Mouse (Mus musculus): ENCODE data around the gene Cdh13.
"Not testable (repeated sequence)": the region's sequence is repeated elsewhere in the genome, so short reads cannot be mapped to it uniquely, and the experiment has no call there.

The Cdh13 gene

DNA sequence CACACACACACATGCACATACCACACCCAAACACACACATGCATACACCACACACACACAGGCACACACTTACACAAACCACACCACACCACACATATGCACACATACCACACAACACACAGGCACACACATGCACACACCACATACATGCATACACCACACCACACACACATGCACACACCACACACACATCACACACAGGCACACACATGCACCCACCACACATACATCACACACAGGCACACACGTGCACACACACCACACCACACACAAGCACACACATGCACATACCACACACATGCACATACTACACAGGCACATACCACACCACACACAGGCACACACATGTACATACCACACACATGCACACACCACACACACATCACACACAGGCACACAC, 991.9 kb downstream of the Cdh13 start:
- no peak for DNase-seq

DNA sequence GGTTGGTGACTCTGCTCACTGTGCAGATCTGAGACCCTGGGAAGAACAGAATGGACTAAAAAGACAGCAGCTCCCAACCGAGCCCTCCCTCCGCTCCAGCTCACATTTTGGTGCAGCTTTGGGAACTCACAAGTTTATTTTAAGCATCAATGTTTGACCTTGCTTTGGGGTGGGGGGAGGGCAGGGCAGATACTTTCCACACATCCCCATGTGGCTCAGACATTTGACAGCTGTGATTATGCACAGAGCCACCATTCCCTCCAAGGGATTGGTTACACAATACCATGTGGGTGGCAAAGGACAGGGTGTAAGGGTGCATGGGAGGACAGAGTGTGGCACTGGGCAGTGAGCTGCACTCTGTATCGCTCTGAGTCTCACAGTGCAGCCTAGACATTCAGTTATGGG, 993.5 kb downstream of the Cdh13 start:
- DNase-seq: peak; percentile 15 to 34

DNA sequence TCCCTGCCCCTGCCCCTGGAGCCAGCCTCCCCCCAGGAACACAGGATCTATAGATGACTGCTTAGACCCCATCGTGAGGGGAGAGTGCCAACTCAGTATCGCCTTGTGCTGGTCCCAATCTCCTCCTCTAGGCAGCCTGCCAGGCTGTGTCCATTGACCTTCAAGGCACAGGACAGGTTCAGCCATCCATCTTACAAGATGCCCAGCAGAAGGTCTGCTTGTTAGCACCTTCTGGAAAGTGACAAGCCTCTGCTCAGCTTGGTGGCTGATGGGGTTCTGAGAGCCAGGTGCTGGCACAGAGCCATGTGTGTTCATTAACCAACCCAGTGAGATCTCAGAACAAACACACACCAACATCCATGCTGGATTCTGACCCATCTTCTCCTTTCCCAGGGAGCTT, 998.2 kb downstream of the Cdh13 start:
- DNase-seq: no peak

DNA sequence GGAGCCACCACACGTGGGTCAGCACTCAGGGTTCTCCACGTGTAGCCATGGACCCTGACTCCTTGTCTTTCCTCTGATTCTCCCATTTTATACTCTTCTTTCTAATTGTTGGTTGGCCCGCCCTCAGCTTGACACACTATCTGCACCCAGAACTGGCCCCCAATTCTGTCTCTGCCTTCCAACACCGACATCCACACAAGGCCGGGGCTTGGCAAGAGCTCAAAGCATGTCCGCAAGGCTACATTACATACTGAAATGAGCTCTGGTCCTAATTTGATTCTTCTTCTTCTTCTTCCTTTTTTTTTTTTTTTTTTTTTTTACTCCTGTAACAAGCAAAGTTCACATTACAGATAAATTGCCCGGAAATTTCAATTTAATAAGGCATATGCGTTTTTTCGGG, 1001.0 kb downstream of the Cdh13 start:
- DNase-seq: no peak

DNA sequence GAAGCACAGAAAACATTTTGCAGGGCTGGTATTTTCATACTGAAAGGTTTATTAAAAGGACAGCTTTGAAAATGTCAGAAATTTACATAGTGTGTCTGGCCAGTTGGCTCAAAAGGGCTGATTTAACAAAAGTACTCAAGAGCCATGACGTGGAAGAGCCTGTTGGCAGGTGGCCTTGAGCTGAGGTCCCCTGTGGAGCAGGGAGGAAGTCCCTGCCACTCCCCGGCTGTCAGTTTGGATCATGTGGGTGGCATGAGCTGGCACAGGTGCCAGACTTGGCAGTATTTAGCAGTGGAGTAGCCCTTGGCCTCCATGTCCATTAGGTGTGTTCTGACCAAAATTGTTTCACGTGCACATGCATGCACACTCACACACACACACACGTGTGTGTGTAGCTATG, 1001.4 kb downstream of the Cdh13 start:
- DNase-seq: no peak

DNA sequence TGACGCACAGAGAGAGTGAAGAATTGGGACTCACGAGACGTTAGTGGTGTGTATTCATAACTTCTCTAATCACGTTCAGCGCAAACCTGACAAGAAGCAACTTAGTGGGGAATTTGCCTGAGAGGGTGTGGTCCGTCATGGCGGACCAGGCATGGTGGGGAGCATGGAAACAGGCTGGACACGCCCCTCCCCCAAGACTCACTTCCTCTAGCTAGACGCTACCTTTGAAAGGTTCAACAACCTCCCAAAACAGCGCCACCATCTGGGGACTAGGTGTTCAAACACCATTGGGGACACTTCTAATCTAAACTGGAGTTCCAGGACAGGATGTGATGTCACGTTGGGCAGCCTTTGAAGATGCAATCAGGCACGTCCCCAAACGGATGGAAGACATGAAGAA, 1011.9 kb downstream of the Cdh13 start:
- no peak for DNase-seq

DNA sequence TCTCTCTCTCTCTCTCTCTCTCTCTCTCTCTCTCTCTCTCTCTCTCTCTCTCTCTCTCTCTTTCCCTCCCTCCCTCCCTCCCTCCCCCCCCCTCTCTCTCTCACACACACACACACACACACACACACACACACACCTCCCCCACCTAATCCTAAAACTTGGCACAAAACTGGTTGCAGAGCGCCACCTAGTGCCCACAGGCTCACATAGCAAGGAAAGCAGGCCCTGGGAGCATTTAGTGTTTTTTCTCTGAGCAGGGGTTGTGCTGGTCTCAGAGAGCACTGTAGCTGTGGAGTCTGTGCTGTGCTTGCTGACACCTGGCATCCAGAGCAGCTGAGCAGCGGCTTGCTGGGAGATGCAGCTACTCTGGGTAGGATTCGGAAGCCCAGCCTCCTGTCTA, 1014.2 kb downstream of the Cdh13 start:
- DNase-seq: peak in 1 of 2 experiments; percentile 21

DNA sequence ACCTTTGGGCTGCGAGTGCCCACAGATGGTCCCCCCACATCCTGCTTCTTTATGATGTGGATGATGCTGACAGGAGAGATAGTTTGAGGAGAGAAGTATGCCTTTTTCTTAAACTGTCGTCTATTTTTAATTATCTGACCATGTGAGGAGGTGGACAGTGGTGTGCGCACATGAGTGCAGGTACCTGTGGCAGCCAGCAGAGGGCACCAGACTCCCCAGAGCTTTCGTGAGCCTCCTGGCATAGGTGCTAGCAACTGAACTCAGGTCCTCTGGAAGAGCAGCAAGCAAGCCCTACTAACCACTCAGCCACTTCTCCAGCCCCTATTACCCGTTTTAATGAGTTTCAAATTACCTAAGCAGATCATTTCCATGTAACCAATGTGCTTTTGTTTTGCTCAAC, 1016.8 kb downstream of the Cdh13 start:
- no peak for DNase-seq

DNA sequence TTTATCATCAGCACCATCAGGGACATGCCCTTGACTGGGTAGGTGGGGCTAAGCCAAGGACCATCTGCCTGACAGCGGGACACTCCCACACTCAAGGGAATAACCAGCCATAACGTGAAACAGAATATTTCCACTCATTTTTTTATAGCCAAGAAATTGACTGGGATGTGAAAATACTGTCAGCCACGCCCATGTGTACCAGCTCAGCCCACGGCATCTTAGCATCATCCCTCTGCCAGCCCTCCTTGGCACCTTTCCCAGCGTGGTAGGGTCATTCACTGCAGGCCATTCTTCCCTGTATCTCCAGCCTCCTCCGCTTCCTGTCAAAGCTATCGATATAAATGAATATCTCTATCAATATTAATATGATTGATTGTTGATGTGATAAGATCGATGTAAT, 1020.7 kb downstream of the Cdh13 start:
- DNase-seq: no peak

DNA sequence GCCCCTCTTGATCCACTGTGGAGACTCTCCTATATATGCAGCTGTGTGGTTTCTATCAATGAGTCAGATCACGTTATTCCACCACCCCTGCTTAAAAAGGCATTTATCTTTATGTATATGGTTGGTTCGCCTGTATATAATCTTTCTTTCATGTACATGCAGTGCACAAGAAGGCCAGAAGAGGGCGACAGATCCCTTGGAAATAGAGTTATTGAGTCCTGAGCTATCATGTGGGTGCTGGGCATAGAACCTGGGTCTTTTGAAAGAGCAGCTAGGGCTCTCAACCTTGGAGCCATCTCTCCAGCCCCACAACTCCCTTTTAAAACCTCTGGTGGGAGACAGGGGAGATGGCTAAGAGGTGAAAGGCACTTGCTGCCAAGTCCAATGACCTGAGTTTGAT, 1027.9 kb downstream of the Cdh13 start:
- peak in 1 of 2 experiments; percentile 11 for DNase-seq

DNA sequence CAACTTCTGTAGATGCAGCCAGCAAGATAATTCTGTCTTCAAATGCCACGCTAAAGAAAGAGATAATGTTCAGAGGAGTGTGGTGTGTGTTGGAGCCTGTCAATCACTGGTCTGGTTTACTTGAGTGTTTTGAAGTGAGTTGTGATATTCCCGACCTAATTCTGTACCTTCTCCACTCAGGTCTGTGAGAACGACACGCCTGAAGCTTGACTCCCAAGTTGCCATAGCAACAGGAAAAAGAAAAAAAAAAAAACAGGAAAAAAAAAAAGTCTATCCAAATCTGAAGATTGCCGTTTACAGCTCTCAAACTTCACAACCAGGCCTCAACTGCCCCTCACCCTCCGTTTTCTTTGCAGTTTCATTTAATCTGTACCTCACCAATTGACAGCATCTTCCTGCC, 1039.7 kb downstream of the Cdh13 start:
- DNase-seq: no peak

DNA sequence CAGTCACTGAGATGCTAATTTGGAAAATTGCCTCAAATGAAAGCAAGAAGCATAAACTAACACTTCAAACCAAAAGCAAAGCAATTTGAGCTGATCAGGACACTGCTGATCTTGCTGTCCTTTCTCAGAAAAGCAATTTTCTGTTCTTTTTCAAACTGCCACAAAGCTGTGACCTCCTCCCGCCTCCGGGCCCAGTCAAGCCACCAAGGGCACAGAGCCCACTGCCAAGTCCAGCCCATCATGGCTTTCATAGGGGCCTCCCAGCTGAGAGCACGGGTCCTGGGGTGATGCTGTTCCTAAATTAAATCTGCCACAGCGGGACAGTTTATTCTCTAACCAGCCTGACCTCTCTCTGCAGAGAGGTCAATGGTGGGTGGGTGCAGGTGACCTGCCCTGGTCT, 1056.0 kb downstream of the Cdh13 start:
- DNase-seq: no peak

DNA sequence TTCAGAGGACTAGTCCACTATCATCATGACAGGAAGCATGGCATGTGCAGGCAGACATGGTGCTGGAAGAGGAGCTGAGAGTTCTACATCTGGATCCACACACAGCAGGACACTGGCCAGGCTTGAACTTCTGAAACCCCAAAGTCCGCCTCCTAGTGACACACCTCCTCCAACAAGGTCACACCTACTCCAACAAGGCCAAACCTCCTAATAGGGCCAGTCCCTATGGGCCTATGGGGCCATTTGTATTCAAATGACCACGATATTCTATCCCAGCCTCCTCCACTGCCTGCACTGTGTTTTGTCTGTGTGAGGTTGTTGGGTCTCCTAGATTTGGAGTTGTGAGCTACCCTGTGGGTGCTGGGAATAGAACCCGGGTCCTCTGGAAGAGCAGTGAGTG, 1060.1 kb downstream of the Cdh13 start:
- DNase-seq: no peak

DNA sequence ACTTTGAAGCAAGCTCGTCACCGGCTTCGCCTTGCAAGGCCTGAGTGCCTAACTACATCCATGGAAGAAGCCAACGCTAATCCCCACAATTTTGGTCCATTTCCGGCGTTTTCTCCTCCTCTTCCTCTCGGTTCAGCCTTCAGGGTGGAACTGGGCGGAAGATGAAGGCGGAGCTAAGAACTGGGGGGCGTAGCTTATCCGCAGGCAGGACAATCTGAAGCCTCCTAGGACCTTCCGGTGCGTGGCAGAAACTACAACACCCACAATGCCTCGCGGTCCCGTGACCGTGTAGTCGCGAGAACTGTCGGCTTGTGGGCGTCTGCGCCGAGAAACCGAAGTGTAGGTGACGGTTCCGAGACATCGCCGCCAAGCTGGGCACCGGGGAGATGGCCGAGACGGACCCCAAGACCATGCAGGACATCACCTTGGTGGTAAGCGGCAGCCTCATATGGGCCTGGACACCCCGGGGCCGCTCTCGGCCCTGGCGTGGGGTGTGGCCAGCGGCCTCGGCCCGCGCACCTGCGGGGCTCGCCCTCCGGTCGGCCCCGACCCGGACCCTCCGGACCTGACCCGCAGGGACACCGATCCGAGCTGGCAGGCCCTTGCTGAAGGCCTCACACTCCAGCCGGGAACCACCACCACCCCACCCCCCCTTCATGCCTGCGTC, 1060.8 kb downstream of the Cdh13 start, which contains the start of gene Hsbp1:
TSS of gene Hsbp1 (plus strand) at position 299 of the 667 bp plus-strand sequence.
- peak; percentile 98 to 99 for DNase-seq

DNA sequence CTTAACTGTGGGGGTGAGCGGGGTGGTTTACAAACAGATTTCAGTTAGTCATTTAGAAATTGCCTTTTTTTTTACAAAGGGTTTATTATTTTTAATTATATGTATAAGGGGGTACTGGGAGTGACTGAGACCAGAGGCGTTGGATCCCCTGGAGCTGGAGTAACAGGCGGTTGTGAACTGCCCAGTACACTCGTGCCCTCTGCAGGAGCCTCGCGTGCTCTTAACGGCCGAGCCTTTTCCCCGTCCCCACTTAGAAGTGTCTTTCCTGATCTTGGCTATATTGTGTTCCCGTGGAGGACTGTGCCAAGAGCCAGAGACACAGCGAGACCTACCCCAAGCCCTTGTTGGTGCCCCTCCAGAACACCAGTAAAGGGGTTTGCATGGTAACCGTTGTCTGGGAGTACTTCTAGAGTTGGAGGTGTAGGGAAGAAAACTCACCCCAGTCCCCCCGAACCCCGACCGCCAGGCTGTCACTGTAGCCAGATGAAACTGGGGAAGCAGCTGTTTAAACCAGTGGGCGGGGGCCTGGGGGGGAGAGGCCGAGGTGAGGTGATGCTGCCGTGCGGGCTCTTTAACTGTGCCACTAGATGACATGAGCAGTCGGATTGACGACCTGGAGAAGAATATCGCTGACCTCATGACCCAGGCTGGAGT, 1061.6 kb downstream of the Cdh13 start:
- DNase-seq: no peak

DNA sequence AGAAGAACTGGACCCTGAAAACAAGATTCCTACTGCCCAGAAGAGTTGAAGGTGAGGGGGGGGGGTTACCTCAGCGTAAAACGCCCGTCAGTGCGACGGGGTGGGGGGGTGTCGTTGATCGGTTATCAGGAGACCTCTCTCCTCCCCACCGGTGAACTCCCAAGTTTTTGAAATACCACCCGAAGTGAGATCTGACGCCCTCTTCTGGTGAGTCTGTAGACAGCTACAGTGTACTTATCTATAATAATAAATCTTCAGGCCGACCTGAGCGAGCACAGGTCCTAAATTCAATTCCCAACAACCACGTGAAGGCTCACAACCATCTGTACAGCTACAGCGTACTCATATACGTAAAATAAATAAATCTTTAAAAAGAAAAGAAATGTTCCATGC, 1062.1 kb downstream of the Cdh13 start:
- DNase-seq: no peak

DNA sequence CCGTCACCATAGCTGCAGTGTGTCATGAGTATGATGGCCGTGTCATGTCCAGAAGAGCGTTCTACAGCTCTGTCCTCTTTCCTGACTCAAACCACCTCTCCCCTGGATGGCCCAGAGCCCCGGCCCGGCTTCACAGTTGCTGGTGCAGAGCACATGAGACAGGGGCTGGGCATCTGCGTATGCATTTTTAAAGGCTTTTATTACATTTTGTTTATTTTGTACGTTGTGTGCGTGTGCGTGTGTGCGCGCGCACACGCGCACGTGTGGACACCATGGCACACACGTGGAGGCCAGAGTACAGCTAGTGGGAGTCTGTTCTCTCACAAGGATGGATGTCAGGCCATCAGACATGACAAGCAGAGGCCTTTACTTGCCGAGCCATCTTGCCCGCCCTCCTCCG, 1068.1 kb downstream of the Cdh13 start:
- DNase-seq: no peak

DNA sequence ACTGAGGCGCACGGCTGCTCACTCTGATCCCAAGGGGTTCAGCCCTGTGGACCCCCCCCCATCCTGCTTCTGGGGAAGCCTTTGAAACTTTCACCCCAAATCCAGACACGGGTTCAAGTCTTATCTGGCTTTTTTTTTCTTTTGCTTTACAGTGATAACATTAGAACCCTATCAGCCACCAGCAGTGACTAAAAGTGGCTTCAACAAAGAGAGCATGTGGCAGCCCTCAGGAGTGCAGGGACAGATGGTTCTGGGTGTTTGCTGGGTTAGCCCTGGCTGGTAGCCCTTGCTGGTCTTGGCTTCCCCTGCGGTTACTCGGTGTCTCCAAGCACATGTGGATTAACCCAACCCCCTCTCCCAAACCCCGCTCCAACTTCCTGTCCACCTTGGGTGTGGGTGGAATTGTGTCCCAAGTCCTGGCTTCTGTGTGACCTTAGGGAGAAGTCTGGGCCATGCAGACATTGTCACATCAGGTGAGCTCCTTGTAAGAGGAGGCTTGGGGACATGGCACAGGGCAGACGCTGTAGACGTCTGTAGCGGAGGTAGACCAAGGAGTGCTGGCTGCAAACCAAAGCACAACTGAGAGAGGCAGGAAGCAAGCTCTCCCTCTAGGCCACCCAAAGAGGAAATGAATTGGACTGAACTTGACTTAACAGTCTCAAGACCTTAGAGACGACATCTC, 1069.6 kb downstream of the Cdh13 start:
- no peak for DNase-seq

DNA sequence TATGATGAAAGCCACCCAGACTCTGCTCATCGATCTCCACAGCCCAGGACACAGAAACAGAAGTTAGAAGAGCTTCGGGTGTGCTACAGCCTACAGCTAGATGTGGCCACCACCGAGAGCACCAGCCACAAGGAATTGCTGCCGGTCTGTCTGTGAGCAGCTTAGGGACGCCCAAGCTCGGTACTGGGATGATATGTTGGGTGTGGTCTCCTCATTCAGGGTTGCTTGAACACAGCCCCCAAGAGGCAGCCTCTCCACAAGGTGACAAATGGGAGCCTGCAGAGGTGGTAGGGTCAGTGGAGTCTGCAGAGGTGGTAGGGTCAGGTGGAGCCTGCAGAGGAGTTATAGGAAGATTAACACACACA, 1070.1 kb downstream of the Cdh13 start:
- no peak for DNase-seq

DNA sequence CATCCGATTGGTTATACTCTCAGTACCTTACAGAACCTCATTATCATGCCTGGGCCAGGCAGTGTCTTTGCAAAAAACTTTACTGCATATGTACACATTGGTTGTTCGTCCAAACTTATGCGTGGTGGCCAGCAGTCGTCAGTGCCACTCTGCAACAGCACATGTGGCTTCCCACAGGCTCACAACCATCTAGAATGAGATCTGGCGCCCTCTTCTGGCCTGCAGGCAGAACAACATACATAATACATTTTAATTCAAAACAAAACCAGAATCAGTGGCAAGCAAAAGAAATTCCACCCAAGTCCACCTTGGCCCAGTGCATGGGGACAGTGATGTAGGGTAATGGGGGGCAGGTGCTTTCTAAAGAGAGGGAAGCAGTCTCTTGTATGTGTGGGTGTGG, 1073.1 kb downstream of the Cdh13 start:
- DNase-seq: not testable (repeated sequence)

DNA sequence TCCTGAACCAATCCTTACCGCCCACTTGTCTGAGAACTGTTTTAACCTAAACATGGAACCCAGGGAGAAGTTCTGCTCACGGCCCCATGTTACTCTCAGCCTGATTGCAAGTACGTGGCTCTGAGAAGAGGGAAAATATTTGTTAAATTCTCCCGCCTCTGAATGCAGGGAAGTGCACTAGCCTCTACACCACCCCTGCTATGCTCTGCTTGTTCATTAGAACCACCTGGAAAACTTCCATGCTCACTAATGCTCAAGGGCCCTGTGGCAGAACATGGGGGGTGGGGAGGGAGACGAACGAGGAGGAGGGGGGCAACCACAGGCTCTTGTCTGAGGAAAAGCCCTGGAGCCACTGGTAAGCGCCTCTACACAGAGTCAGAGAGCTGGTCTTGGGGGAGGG, 1074.6 kb downstream of the Cdh13 start:
- no peak for DNase-seq

DNA sequence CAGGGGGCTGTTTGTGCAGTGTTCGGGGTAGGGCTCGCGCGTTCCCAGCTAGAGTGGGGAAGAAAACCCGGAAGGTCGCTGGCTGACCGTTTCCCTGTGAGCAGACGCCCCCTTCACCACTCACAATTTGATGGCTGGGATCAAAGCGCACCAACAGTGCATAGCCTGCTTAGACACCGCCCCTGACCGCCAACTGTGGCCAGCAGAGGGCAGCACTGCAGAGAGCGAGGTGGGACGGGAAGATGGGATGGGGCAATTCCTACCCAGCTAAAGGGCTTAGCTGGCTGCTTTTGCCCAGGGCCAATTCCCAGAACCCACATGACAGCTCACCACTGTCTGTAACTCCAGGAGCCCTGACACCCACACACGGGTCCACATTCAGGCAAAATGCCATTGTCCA, 1075.3 kb downstream of the Cdh13 start:
- DNase-seq: peak; percentile 44 to 58

DNA sequence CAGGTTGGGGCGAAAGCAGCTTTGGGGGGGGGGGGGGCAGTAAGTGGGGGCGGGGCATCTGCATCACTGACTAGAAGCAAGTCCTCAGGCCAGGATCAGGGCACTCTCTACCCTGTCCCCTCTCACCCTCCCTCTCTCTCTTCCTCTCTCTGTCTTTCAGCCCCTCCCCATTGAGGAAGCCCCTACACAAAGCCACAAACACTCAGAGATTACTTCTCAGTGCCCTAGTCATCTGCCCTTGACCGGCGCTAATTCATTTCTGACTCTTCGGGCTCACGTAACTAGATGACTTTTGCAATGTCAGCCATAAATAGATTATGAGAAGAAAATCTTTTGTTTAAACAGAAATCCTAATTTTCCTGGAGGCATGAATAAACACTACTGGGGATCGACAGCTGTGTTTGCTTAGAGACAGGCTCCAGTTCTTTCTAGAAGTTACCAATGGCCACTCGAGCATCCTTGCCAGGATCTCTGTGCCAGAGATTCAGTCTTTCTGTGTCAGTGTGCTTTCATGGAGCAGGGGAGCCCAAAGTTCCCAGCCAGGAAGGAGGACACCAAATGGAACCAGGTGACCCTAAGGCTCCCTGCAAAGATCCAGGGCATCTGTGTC, 1077.3 kb downstream of the Cdh13 start:
- peak in 1 of 2 experiments; percentile 14 for DNase-seq

Data from lung, adult 18-20 months (tissue).